Mouse (Mus musculus) adrenal gland, adult 8-10 months (tissue): ENCODE results near the gene Dnajc6. TPM values are rescaled to one million over a fixed set of nuclear protein-coding genes. Genes with fewer than 3 reads are reported as not detected.
A peak's percentile ranks its signal among the peaks of the same experiment; 100 is the strongest.

ENCODE experiments used
- DNase-seq: peaks from one replicate; pipeline ENCODE4 v3.0.0; 2022
- total RNA-seq, 4 experiments: library from RNA; stranded (reverse); gene quantifications; 2 replicates each; pipeline ENCODE4 v1.2.4; 2022

Gene Dnajc6
- total RNA-seq, 4 experiments from 2014 or later, result 5.8 to 20.3 (median 11.7) TPM

- no peak for DNase-seq
Observed at GRCm38 (mm10) chr4:101642708-101643107, 146.3 kb downstream of the Dnajc6 start.

- no peak for DNase-seq
Observed at GRCm38 (mm10) chr4:101643216-101643615, 146.8 kb downstream of the Dnajc6 start.

GRCm38 (mm10) chr4:101646857-101647195, 150.4 kb downstream of the Dnajc6 start:
- DNase-seq, result no peak

- peak; percentile 100 for DNase-seq
Observed at GRCm38 (mm10) chr4:101647196-101647905, 150.9 kb downstream of the Dnajc6 start, which contains the start of gene Leprot. Leprot (plus strand) TSS chr4:101647718.

- no peak for DNase-seq
Observed at GRCm38 (mm10) chr4:101647976-101648642, 151.7 kb downstream of the Dnajc6 start.

- DNase-seq, result no peak
Observed at GRCm38 (mm10) chr4:101648745-101649144, 152.3 kb downstream of the Dnajc6 start.

GRCm38 (mm10) chr4:101650961-101651360, 154.5 kb downstream of the Dnajc6 start:
- no peak for DNase-seq

- no peak for DNase-seq
Observed at GRCm38 (mm10) chr4:101654256-101654655, 157.8 kb downstream of the Dnajc6 start.

GRCm38 (mm10) chr4:101654788-101655414, 158.5 kb downstream of the Dnajc6 start:
- DNase-seq, result no peak

- no peak for DNase-seq
Observed at GRCm38 (mm10) chr4:101655415-101655790, 159.0 kb downstream of the Dnajc6 start.

GRCm38 (mm10) chr4:101656056-101656455, 159.6 kb downstream of the Dnajc6 start:
- DNase-seq, result no peak

GRCm38 (mm10) chr4:101656956-101657570, 160.6 kb downstream of the Dnajc6 start:
- DNase-seq, result no peak

GRCm38 (mm10) chr4:101664160-101664750, 167.8 kb downstream of the Dnajc6 start:
- DNase-seq, result no peak

- DNase-seq, result no peak
Observed at GRCm38 (mm10) chr4:101664766-101665165, 168.3 kb downstream of the Dnajc6 start.

- no peak for DNase-seq
Observed at GRCm38 (mm10) chr4:101669161-101669560, 172.7 kb downstream of the Dnajc6 start.

GRCm38 (mm10) chr4:101669811-101670210, 173.4 kb downstream of the Dnajc6 start:
- no peak for DNase-seq

GRCm38 (mm10) chr4:101674790-101675189, 178.3 kb downstream of the Dnajc6 start:
- DNase-seq, result no peak

GRCm38 (mm10) chr4:101675726-101676125, 179.3 kb downstream of the Dnajc6 start:
- peak; percentile 27 for DNase-seq

- no peak for DNase-seq
Observed at GRCm38 (mm10) chr4:101682620-101683019, 186.2 kb downstream of the Dnajc6 start.

GRCm38 (mm10) chr4:101683086-101683485, 186.6 kb downstream of the Dnajc6 start:
- peak; percentile 36 for DNase-seq

GRCm38 (mm10) chr4:101684821-101685220, 188.4 kb downstream of the Dnajc6 start:
- no peak for DNase-seq

- peak; percentile 24 for DNase-seq
Observed at GRCm38 (mm10) chr4:101686227-101686810, 189.9 kb downstream of the Dnajc6 start.
